Mouse (Mus musculus) C2C12 (cell line): ENCODE results near the gene Lrrn4cl.

ENCODE experiments used
- CTCF ChIP-seq: IDR thresholded peaks from one replicate; pipeline ENCODE4 v1.5.1; 2011; ENCODE audit not compliant: control insufficient read depth, insufficient read depth, insufficient read length
- MAX ChIP-seq: IDR thresholded peaks from one replicate; pipeline ENCODE4 v1.6.1; 2011; ENCODE audit warnings: mild to moderate bottlenecking, control low read depth
- MYOG ChIP-seq: IDR thresholded peaks from one replicate; pipeline ENCODE4 v1.6.1; 2011; ENCODE audit not compliant: control insufficient read depth, insufficient read length; ENCODE audit errors: extremely low read depth

DNA sequence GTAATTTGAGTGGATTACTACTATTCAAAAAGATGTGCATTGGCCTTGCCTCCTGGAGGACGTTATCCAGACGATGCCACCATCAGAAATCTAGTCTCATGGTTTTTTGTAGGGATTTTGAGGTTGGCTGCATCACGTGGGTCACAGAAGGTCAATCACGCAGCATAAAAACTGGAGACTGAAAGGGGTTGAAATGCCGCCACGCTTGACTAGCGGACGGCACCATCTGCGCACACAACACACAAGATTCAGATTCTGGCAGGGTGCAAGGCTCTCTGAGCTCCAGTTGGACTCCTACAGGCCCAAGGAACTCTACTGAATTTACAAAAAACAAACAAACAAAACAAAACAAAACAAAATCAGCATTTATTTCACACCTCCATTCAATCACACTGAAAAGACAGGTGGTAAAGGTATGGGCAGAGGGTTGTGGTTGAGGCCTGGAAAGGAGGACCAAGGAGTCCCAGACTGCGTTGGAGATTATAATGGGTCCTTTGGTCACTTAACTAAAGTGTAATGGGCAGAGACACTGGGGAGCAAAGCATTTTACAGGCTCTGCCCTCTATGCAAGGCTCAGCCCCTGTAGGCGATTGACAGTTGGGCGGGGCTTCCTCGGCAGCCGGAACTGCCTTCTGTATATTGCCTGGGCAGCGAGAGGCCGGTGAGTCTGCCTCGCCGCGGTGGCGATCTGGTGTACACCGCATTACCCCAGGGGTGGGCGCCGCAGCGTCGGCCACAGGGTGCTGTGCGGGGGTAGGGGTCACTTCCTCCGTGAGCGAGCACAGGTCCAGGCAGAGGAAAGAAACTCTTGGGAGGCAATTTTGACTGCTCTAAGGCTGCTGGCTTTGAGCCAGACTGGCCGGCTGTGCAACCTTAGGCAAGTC is 10.4 kb upstream of the Lrrn4cl start:
- TF ChIP-seq MAX (no peak), CTCF (no peak), MYOG (no peak)
